Mouse (Mus musculus): Measurements from ENCODE around the gene Anks3. TPM values are rescaled to one million over a fixed set of nuclear protein-coding genes. Genes with fewer than 3 reads are reported as not detected.

Gene Anks3
- total and polyA plus RNA-seq, 3 experiments = 17.5 to 36.6 (median 24.4) TPM

GRCm38 (mm10) chr16:4923996-4924395 lies 40.0 kb downstream of the Anks3 start:
- DNase-seq (ENCODE audit: low spot score) = no peak
- no peak overlapping the region for H3K4me3 ChIP-seq (ENCODE audit: low read depth, low read length)
- no peak for ATAC-seq (ENCODE audit: extremely low read depth, insufficient number of reproducible peaks, low FRiP score, poor library complexity, severe bottlenecking)
- no peak for TF ChIP-seq POLR2AphosphoS5 (IDR thresholded peaks at IDR 0.05; ENCODE audit: insufficient replicate concordance, low read depth, low read length)
- TF ChIP-seq GATA1 (IDR thresholded peaks at IDR 0.05; ENCODE audit: borderline replicate concordance, low read length) = no peak
- TF ChIP-seq CTCF (IDR thresholded peaks at IDR 0.05; ENCODE audit: low read depth, low read length) = no peak
- no peak for TF ChIP-seq TAL1 (conservative IDR thresholded peaks at IDR 0.05; ENCODE audit: low read depth, low read length)
- TF ChIP-seq GATA2 (IDR thresholded peaks at IDR 0.05; ENCODE audit: borderline replicate concordance, low read depth, low read length) = no peak
- H3K27me3 ChIP-seq (ENCODE audit: insufficient read depth, low read length) = no peaks in the 10 kb centered on the region
- peaks cover 84% of the 10 kb centered on the region for H3K36me3 ChIP-seq (replicated peaks)
- H3K9me3 ChIP-seq (replicated peaks) = no peaks in the 10 kb centered on the region
- H3K4me1 ChIP-seq (ENCODE audit: insufficient read depth, low read depth, low read length) = no peaks in the 10 kb centered on the region

GRCm38 (mm10) chr16:4922481-4922880 lies 41.5 kb downstream of the Anks3 start:
- TF ChIP-seq POLR2AphosphoS5 (IDR thresholded peaks at IDR 0.05; ENCODE audit: insufficient replicate concordance, low read depth, low read length) (no peak), GATA1 (IDR thresholded peaks at IDR 0.05; ENCODE audit: borderline replicate concordance, low read length) (no peak), TAL1 (conservative IDR thresholded peaks at IDR 0.05; ENCODE audit: low read depth, low read length) (no peak), GATA2 (IDR thresholded peaks at IDR 0.05; ENCODE audit: borderline replicate concordance, low read depth, low read length) (no peak), CTCF (IDR thresholded peaks at IDR 0.05; ENCODE audit: low read depth, low read length) (no peak)
- no peak for DNase-seq (ENCODE audit: low spot score)
- no peaks in the 10 kb centered on the region for H3K9me3 ChIP-seq (replicated peaks)
- ATAC-seq (ENCODE audit: extremely low read depth, insufficient number of reproducible peaks, low FRiP score, poor library complexity, severe bottlenecking) = no peak
- H3K4me1 ChIP-seq (ENCODE audit: insufficient read depth, low read depth, low read length) = no peaks in the 10 kb centered on the region
- peaks cover 80% of the 10 kb centered on the region for H3K36me3 ChIP-seq (replicated peaks)
- H3K4me3 ChIP-seq (ENCODE audit: low read depth, low read length) = no peak overlapping the region
- H3K27me3 ChIP-seq (ENCODE audit: insufficient read depth, low read length) = no peaks in the 10 kb centered on the region

GRCm38 (mm10) chr16:4920556-4920955 lies 43.4 kb downstream of the Anks3 start:
- ATAC-seq (ENCODE audit: extremely low read depth, insufficient number of reproducible peaks, low FRiP score, poor library complexity, severe bottlenecking) (no peak), DNase-seq (ENCODE audit: low spot score) (no peak)
- TF ChIP-seq GATA1 (IDR thresholded peaks at IDR 0.05; ENCODE audit: borderline replicate concordance, low read length) (no peak), GATA2 (IDR thresholded peaks at IDR 0.05; ENCODE audit: borderline replicate concordance, low read depth, low read length) (no peak), POLR2AphosphoS5 (IDR thresholded peaks at IDR 0.05; ENCODE audit: insufficient replicate concordance, low read depth, low read length) (no peak), TAL1 (conservative IDR thresholded peaks at IDR 0.05; ENCODE audit: low read depth, low read length) (no peak), CTCF (IDR thresholded peaks at IDR 0.05; ENCODE audit: low read depth, low read length) (no peak)
- Histone ChIP-seq H3K36me3 (replicated peaks) (peaks cover 74% of the 10 kb centered on the region), H3K4me3 (ENCODE audit: low read depth, low read length) (no peak overlapping the region), H3K27me3 (ENCODE audit: insufficient read depth, low read length) (no peaks in the 10 kb centered on the region), H3K9me3 (replicated peaks) (no peaks in the 10 kb centered on the region), H3K4me1 (ENCODE audit: insufficient read depth, low read depth, low read length) (peaks cover 2% of the 10 kb centered on the region; the same call in 1 of the 2 replicates)

DNA sequence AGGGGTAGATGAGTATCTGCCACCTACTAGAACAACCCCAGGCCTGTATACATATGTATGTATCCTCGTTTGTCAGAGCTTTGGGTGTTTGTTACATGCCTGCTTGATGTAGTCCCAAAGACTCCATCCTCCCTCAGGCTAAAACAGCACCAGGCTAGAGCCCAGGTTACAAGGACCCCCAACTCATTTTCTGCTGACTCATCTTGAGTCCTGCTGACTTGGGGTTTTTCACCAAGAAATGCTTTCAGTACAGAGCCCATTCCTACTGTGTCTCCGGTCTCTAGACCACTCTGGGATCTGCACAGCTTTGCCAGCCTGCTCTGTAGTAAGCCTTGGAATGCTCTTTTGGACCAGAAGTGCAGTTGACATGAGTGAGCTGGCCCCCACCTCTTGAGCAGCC lies 47.4 kb downstream of the Anks3 start:
- Histone ChIP-seq H3K27me3 (ENCODE audit: insufficient read depth, low read length) (no peaks in the 10 kb centered on the region), H3K9me3 (replicated peaks) (no peaks in the 10 kb centered on the region), H3K4me1 (ENCODE audit: insufficient read depth, low read depth, low read length) (peaks cover 15% of the 10 kb centered on the region), H3K36me3 (replicated peaks) (peaks cover 74% of the 10 kb centered on the region), H3K4me3 (ENCODE audit: low read depth, low read length) (no peak overlapping the region)
- no peak for TF ChIP-seq GATA1 (IDR thresholded peaks at IDR 0.05; ENCODE audit: borderline replicate concordance, low read length)
- no peak for TF ChIP-seq CTCF (IDR thresholded peaks at IDR 0.05; ENCODE audit: low read depth, low read length)
- TF ChIP-seq TAL1 (conservative IDR thresholded peaks at IDR 0.05; ENCODE audit: low read depth, low read length) = no peak
- no peak for TF ChIP-seq GATA2 (IDR thresholded peaks at IDR 0.05; ENCODE audit: borderline replicate concordance, low read depth, low read length)
- TF ChIP-seq POLR2AphosphoS5 (IDR thresholded peaks at IDR 0.05; ENCODE audit: insufficient replicate concordance, low read depth, low read length) = no peak
- DNase-seq (ENCODE audit: low spot score) = no peak
- no peak for ATAC-seq (ENCODE audit: extremely low read depth, insufficient number of reproducible peaks, low FRiP score, poor library complexity, severe bottlenecking)

GRCm38 (mm10) chr16:4915931-4916330 lies 48.1 kb downstream of the Anks3 start:
- H3K4me1 ChIP-seq (ENCODE audit: insufficient read depth, low read depth, low read length) = peaks cover 15% of the 10 kb centered on the region
- H3K9me3 ChIP-seq (replicated peaks) = no peaks in the 10 kb centered on the region
- DNase-seq (ENCODE audit: low spot score) = no peak
- TF ChIP-seq CTCF (IDR thresholded peaks at IDR 0.05; ENCODE audit: low read depth, low read length) (no peak), POLR2AphosphoS5 (IDR thresholded peaks at IDR 0.05; ENCODE audit: insufficient replicate concordance, low read depth, low read length) (no peak), GATA1 (IDR thresholded peaks at IDR 0.05; ENCODE audit: borderline replicate concordance, low read length) (no peak), TAL1 (conservative IDR thresholded peaks at IDR 0.05; ENCODE audit: low read depth, low read length) (no peak), GATA2 (IDR thresholded peaks at IDR 0.05; ENCODE audit: borderline replicate concordance, low read depth, low read length) (no peak)
- peaks cover 78% of the 10 kb centered on the region for H3K36me3 ChIP-seq (replicated peaks)
- no peak for ATAC-seq (ENCODE audit: extremely low read depth, insufficient number of reproducible peaks, low FRiP score, poor library complexity, severe bottlenecking)
- H3K4me3 ChIP-seq (ENCODE audit: low read depth, low read length) = no peak overlapping the region
- H3K27me3 ChIP-seq (ENCODE audit: insufficient read depth, low read length) = no peaks in the 10 kb centered on the region

DNA sequence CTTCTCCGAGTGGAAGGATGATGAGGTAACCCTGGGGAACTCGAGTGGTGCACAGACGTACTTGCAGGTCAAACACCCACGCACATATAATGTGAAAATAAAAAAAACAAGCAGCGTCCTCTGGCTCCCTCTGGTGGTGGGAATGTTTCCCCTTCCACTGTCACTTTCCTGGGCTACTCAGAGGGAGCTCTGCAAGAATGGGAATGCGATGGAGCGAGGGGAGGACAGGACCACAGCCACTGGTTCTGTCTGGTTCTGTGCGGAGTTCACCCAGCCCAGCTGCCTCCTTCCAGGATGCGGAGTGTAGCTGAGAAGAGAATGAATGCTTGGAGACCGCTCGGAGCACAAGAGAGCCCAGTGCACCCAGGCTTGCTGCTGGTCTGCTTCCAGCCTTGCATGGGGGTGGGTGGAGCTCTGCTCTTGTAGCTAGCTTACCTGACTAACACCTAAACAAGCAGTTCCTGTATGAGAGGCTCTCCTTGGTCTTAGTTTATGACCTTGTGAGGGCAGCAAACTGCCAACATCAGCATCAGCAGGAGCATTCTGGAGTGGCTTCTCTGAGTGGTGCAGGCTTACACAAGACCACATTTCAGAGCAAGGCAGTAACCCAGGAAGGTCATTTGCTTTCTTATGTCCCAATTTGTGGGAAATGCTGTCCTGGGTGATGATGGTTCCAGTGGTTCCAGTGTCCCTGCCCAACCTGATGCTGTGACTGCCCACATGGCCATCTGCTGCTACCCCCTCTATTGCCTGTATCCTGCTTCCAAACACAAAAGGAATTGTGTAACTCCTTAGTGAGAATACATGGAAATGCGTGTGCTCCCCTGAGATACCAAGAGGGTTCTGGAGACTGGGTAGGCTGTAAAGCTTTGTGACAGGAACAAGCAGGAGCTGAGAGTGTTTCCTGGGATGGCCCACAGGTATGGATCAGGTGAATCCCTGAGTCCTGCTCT lies 49.9 kb downstream of the Anks3 start:
- ATAC-seq (ENCODE audit: extremely low read depth, insufficient number of reproducible peaks, low FRiP score, poor library complexity, severe bottlenecking) (peak; percentile 52; the same call in 1 of the 2 replicates), DNase-seq (ENCODE audit: low spot score) (no peak)
- Histone ChIP-seq H3K36me3 (replicated peaks) (peaks cover 80% of the 10 kb centered on the region), H3K4me1 (ENCODE audit: insufficient read depth, low read depth, low read length) (peaks cover 15% of the 10 kb centered on the region), H3K9me3 (replicated peaks) (no peaks in the 10 kb centered on the region), H3K4me3 (ENCODE audit: low read depth, low read length) (no peak overlapping the region), H3K27me3 (ENCODE audit: insufficient read depth, low read length) (no peaks in the 10 kb centered on the region)
- TF ChIP-seq TAL1 (conservative IDR thresholded peaks at IDR 0.05; ENCODE audit: low read depth, low read length) (no peak), POLR2AphosphoS5 (IDR thresholded peaks at IDR 0.05; ENCODE audit: insufficient replicate concordance, low read depth, low read length) (no peak), GATA1 (IDR thresholded peaks at IDR 0.05; ENCODE audit: borderline replicate concordance, low read length) (no peak), CTCF (IDR thresholded peaks at IDR 0.05; ENCODE audit: low read depth, low read length) (peak; percentile 89)

Measured in G1E (cell line).